Mouse (Mus musculus): ENCODE measurements around the gene Insig1. TPM values are rescaled to one million over a fixed set of nuclear protein-coding genes. Genes with fewer than 3 reads are reported as not detected.

Gene Insig1
- polyA plus RNA-seq, 1 experiment from 2014 or later = 45.9 TPM

DNA sequence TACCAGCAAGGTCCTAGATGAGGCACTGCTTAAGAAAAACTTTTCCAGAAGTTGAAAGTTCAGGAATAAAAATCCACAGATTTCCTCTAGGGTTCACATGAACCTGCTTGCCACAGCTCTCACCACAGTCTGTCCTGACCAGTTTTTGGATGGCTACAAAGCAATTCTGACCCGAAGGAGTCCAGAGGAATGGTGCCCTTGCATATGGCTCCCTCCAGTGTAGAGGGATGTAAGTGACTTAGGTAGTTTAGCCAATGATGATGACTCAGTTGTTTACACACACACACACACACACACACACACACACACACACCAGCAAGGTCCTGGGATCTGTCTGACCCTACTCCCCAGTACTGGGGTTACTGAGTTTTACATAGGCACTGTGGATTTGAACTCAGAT is 19.4 kb downstream of the Insig1 start:
- Histone ChIP-seq H3K4me3 (no peak overlapping the region), H3K36me3 (no peaks in the 10 kb centered on the region), H3K9ac (no peak overlapping the region), H3K27ac (no peak overlapping the region), H3K27me3 (no peaks in the 10 kb centered on the region), H3K4me1 (no peaks in the 10 kb centered on the region), H3K9me3 (no peaks in the 10 kb centered on the region), H3K4me2 (no peak overlapping the region)
- 63% methylated on average over 1 of the region's 1 CpGs for WGBS
- no peak for ATAC-seq (ENCODE audit: insufficient number of reproducible peaks, insufficient read depth, low FRiP score, low TSS enrichment, low read depth)

DNA sequence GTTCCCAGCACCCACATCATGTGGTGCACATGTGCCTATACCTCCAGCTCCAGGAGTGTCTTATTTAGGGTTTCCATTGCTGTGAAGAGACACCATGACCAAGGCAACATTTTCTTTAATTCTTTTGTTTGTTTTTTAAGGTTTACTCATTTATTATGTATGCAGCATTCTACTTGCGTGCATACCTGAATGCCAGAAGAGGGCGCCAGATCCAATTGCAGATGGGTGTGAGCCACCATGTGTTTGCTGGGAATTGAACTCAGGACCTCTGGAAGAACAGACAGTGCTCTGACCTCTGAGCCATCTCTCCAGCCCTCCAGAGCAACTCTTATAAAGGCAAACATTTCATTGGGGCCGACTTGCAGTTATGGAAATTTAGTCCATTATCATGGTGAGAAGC is 21.2 kb downstream of the Insig1 start:
- H3K9me3 ChIP-seq = no peaks in the 10 kb centered on the region
- no peaks in the 10 kb centered on the region for H3K27me3 ChIP-seq
- no peaks in the 10 kb centered on the region for H3K36me3 ChIP-seq
- WGBS = 77% methylated on average over 3 of the region's 3 CpGs
- no peak overlapping the region for H3K4me2 ChIP-seq
- H3K4me1 ChIP-seq = no peaks in the 10 kb centered on the region
- ATAC-seq (ENCODE audit: insufficient number of reproducible peaks, insufficient read depth, low FRiP score, low TSS enrichment, low read depth) = no peak
- no peak overlapping the region for H3K27ac ChIP-seq
- H3K9ac ChIP-seq = no peak overlapping the region
- no peak overlapping the region for H3K4me3 ChIP-seq

DNA sequence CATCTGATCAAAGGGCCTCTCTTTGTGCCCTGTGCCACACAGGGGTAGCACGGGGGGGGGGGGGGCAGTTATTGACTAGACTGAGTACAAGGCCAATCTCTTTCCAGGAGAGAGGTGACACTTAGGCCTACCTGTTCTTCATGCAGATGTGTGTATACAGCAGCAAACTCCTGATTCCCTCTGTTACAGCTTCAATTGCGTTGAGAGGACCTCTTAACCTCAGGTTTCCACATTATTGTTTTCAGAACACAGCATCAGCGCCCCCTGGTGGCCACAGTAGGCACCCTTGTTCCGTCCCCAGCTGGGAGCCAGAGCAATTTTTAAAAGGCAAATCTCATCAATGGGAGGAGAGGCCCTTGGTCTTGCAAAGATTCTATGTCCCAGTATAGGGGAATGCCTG is 22.7 kb downstream of the Insig1 start:
- Histone ChIP-seq H3K4me2 (no peak overlapping the region), H3K9me3 (no peaks in the 10 kb centered on the region), H3K4me1 (no peaks in the 10 kb centered on the region), H3K27ac (no peak overlapping the region), H3K9ac (no peak overlapping the region), H3K27me3 (no peaks in the 10 kb centered on the region), H3K36me3 (no peaks in the 10 kb centered on the region), H3K4me3 (no peak overlapping the region)
- WGBS = 22% methylated on average over 4 of the region's 4 CpGs
- no peak for ATAC-seq (ENCODE audit: insufficient number of reproducible peaks, insufficient read depth, low FRiP score, low TSS enrichment, low read depth)

DNA sequence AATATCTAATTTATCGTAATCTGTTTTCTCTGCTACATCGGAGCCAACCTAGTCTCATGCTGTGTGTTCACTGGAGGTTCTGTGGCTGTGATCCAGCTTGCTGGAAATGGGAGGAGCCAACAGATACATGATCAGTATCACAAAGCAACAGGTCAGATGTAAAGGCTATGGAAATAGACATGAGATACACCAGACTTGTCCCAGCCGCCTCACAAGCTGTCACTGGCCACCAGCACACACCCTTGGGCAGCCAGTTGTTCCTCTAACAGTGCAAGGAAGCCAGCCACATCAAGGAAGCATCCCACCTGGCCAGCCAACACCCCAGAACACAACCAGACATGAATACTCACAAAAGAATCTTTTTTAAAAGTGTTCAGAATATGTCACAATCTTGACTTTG is 23.2 kb downstream of the Insig1 start:
- no peaks in the 10 kb centered on the region for H3K9me3 ChIP-seq
- no peak overlapping the region for H3K27ac ChIP-seq
- no peak overlapping the region for H3K4me2 ChIP-seq
- no peak overlapping the region for H3K9ac ChIP-seq
- 71% methylated on average over 3 of the region's 3 CpGs for WGBS
- H3K4me3 ChIP-seq = no peak overlapping the region
- H3K27me3 ChIP-seq = no peaks in the 10 kb centered on the region
- no peaks in the 10 kb centered on the region for H3K4me1 ChIP-seq
- H3K36me3 ChIP-seq = no peaks in the 10 kb centered on the region
- no peak for ATAC-seq (ENCODE audit: insufficient number of reproducible peaks, insufficient read depth, low FRiP score, low TSS enrichment, low read depth)

DNA sequence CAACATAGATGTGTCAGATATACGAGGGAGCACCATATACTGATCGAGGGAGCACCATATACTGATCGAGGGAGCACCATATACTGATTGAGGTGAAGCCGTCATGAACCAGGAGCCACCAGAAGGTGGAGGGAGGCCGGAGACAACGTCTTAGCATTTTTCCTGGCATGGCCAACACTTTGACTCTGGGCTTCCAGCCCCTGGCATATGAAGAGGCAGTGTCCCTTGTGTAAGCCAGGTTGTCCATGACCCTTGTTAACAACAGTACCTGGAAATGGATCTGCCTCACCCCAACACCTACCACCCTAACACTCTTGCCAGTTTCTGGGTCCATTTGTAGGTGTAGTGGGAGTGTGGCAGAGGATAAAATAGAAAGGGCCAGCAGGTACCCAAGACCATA is 23.7 kb downstream of the Insig1 start:
- H3K27ac ChIP-seq = no peak overlapping the region
- WGBS = 77% methylated on average over 6 of the region's 6 CpGs

DNA sequence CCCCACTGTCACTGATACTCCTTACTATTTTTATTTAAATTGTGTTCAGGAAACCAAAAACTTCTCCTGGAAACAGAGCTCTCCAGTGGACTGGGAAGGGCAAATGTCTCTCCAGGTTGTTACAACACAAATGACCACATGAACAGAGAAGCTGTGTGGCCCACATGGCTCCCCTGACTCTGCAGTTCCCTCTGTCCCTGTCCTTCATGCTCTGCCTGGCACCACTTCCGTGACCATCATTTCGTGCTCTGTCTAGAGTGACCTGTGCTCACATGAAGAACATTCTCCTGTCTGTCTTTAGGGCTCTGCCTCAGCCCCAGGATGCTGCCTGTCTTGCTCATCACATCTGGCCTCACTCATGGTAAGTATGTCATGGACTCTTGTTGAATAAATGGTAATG is 24.5 kb downstream of the Insig1 start:
- Histone ChIP-seq H3K4me2 (no peak overlapping the region), H3K27ac (no peak overlapping the region), H3K4me3 (no peak overlapping the region), H3K36me3 (no peaks in the 10 kb centered on the region), H3K9me3 (no peaks in the 10 kb centered on the region), H3K9ac (no peak overlapping the region), H3K27me3 (no peaks in the 10 kb centered on the region), H3K4me1 (no peaks in the 10 kb centered on the region)
- 77% methylated on average over 2 of the region's 2 CpGs for WGBS
- no peak for ATAC-seq (ENCODE audit: insufficient number of reproducible peaks, insufficient read depth, low FRiP score, low TSS enrichment, low read depth)

More for the DNA sequence above, 23.7 kb downstream of the Insig1 start:
- Histone ChIP-seq H3K9ac (no peak overlapping the region), H3K4me3 (no peak overlapping the region), H3K9me3 (no peaks in the 10 kb centered on the region), H3K27me3 (no peaks in the 10 kb centered on the region), H3K4me2 (no peak overlapping the region), H3K4me1 (no peaks in the 10 kb centered on the region), H3K36me3 (no peaks in the 10 kb centered on the region)
- ATAC-seq (ENCODE audit: insufficient number of reproducible peaks, insufficient read depth, low FRiP score, low TSS enrichment, low read depth) = no peak

DNA sequence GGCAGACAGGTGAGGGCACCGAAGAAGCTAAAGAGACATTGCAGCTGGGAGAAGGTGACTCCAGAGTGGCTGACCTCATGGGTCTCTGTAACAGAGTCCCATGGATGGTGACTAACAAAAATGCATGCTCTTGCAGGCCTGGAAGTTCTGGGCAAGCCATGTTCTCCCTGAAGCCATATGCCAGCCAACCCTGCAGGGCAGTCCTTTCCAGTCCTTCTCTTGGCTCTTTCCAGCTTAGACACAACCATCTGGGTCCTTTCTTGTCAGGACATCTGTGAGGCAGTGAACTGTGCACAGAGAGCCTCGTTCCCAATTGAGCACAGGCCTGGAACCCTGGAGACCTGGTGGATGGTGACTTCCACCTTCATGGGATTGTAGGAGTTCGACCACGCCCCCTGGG is 35.8 kb downstream of the Insig1 start:
- H3K4me1 ChIP-seq = no peaks in the 10 kb centered on the region
- H3K27me3 ChIP-seq = no peaks in the 10 kb centered on the region
- no peaks in the 10 kb centered on the region for H3K36me3 ChIP-seq
- no peak overlapping the region for H3K9ac ChIP-seq
- no peak overlapping the region for H3K4me3 ChIP-seq
- WGBS = 75% methylated on average over 4 of the region's 4 CpGs
- peaks cover 13% of the 10 kb centered on the region for H3K9me3 ChIP-seq
- no peak for ATAC-seq (ENCODE audit: insufficient number of reproducible peaks, insufficient read depth, low FRiP score, low TSS enrichment, low read depth)
- no peak overlapping the region for H3K4me2 ChIP-seq
- H3K27ac ChIP-seq = no peak overlapping the region

DNA sequence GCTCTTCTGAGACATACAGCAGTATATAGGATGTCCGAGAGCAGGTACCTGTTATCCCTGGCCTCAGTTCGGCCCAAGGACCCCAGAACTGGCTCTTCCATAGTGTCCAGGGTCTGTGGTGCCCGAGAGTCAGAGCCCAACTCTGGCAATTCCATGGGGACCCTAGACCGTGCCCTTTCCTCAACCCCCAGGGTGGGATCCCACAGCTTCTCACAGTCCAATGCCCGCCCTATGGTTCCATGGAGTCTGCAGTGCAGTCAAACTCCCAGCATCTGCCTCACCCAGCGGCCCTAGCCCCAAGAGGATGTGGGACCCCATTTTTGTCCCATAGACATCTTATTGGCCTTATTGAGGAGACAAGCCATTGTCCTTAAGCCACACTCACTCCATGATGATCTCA is 36.8 kb downstream of the Insig1 start:
- H3K9ac ChIP-seq = no peak overlapping the region
- H3K4me1 ChIP-seq = no peaks in the 10 kb centered on the region

DNA sequence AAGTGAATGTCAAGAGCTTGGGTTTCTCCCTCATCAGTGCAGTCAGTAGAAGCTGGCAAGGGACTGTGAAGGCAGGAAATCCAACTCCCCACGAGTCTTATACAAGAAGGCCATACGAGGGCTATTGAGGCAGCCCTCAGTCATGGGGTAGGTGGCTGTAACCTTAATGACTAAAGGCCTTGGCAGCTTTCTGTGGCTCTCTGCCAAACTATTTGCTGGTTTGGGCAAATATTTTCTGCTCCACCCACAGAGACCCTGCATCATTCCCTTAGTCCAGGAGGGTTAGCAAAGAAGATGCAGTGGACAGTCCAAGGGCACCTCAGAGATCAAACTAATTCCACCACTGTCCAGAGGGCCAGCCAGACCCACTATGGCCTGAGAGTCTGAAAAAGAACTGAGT is 39.7 kb downstream of the Insig1 start:
- H3K36me3 ChIP-seq = no peaks in the 10 kb centered on the region
- WGBS = 47% methylated on average over 2 of the region's 2 CpGs
- H3K4me2 ChIP-seq = no peak overlapping the region
- H3K4me1 ChIP-seq = no peaks in the 10 kb centered on the region
- H3K27me3 ChIP-seq = peaks cover 10% of the 10 kb centered on the region
- no peak for ATAC-seq (ENCODE audit: insufficient number of reproducible peaks, insufficient read depth, low FRiP score, low TSS enrichment, low read depth)
- H3K9ac ChIP-seq = no peak overlapping the region
- H3K27ac ChIP-seq = no peak overlapping the region
- H3K9me3 ChIP-seq = peaks cover 13% of the 10 kb centered on the region
- H3K4me3 ChIP-seq = no peak overlapping the region

More for the DNA sequence above, 36.8 kb downstream of the Insig1 start:
- whole genome bisulfite sequencing = 82% methylated on average over 6 of the region's 6 CpGs
- H3K4me3 ChIP-seq = no peak overlapping the region
- H3K27ac ChIP-seq = no peak overlapping the region
- H3K9me3 ChIP-seq = peaks cover 13% of the 10 kb centered on the region
- ATAC-seq (ENCODE audit: insufficient number of reproducible peaks, insufficient read depth, low FRiP score, low TSS enrichment, low read depth) = no peak
- no peak overlapping the region for H3K4me2 ChIP-seq
- no peaks in the 10 kb centered on the region for H3K27me3 ChIP-seq
- H3K36me3 ChIP-seq = no peaks in the 10 kb centered on the region

DNA sequence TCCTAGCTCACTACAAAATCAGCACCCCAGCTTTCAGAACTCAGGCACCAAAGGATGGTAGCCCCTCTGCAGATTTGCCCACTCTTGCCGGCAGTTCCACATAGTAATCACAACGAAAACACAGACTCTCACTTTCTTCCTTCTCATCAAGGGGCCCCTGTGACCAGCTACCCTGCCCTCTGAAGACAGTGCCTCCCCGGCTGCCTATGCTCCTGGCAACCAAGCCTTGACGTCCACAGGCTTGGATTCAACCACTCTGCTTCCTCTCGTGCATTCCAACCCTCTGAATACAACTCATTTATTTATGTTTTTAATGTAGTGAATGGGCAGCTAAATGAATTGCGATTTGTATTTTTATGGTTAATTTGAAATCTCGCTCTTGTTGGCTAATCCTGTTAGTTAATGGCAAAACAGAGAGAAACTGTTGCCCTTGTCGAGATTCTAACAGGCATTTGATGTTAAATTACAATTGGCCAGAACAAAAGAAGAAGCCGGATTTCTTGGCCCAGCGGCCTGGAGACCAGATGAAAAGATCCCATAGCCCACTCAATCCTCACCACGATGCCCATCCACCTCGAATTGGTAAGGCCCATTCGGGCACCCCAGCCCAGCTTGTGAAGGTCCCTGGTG is 46.2 kb downstream of the Insig1 start:
- Histone ChIP-seq H3K27me3 (peaks cover 71% of the 10 kb centered on the region), H3K36me3 (no peaks in the 10 kb centered on the region), H3K4me1 (peaks cover 5% of the 10 kb centered on the region; the same call in 1 of the 2 replicates), H3K9me3 (no peaks in the 10 kb centered on the region), H3K4me2 (no peak overlapping the region), H3K9ac (no peak overlapping the region), H3K27ac (no peak overlapping the region), H3K4me3 (no peak overlapping the region)
- WGBS = 5% methylated on average over 13 of the region's 13 CpGs
- no peak for ATAC-seq (ENCODE audit: insufficient number of reproducible peaks, insufficient read depth, low FRiP score, low TSS enrichment, low read depth)

DNA sequence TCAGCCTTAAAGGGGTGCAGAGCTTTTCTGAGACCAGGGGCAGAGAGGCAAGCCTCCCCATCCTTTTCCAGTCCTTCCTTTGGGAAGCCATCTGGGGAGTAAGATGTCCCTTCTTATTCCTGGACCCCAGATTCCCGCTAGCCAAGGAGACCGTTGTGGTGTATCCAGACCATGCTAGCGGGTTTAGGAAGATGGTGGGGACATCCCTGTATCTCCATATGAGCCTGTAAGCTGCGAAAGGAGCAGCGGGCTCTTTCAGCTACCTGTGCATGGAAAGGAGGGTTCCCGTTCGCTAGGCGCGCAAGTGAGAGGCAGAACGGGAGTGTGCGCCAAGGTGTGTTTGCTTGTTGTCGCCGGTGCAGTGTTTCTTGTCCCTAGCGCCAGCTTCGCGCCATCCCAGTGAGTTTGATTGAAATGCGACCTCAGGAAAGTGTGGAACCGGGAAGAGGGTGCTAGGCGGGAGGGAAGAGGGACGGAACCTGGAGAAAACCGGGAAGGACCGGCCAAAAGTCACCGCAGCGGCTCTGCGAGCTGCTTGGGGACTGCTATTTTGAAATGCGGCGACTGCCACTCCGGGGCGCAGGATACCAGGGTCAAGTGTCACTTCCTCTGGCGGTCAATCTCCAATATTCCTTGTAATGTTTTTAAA is 46.8 kb downstream of the Insig1 start:
- no peak for ATAC-seq (ENCODE audit: insufficient number of reproducible peaks, insufficient read depth, low FRiP score, low TSS enrichment, low read depth)
- Histone ChIP-seq H3K9me3 (no peaks in the 10 kb centered on the region), H3K9ac (no peak overlapping the region), H3K27ac (no peak overlapping the region), H3K36me3 (no peaks in the 10 kb centered on the region), H3K27me3 (peaks cover 77% of the 10 kb centered on the region), H3K4me2 (peak overlapping the region; percentile 40), H3K4me3 (peak overlapping the region; percentile 19), H3K4me1 (peaks cover 7% of the 10 kb centered on the region; the same call in 1 of the 2 replicates)
- WGBS = under 1% methylated on average over 30 of the region's 30 CpGs

DNA sequence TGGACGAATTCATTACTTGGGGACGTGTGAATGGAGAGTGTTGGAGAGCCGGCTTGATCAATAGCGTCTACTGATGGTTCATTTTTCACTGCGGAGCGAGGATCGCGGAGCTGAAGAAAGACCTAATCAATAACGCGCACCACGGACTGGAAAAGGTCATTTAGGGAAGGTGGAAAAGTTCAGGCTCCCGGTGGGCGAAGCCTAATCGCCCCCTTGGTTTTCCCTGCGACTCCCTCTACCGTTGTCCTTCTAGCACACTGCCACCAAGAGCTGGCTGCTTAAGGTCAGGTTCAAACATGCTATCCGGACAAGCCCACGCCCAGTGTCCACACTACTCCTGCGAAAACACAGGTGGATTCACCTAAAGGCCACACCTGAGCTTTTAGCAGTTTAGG is 47.4 kb downstream of the Insig1 start:
- Histone ChIP-seq H3K4me2 (peak overlapping the region; percentile 40), H3K9ac (no peak overlapping the region), H3K36me3 (no peaks in the 10 kb centered on the region), H3K4me1 (peaks cover 11% of the 10 kb centered on the region; the same call in 1 of the 2 replicates), H3K27me3 (peaks cover 82% of the 10 kb centered on the region), H3K4me3 (peak overlapping the region; percentile 19), H3K27ac (no peak overlapping the region), H3K9me3 (no peaks in the 10 kb centered on the region)
- under 1% methylated on average over 19 of the region's 19 CpGs for WGBS
- ATAC-seq (ENCODE audit: insufficient number of reproducible peaks, insufficient read depth, low FRiP score, low TSS enrichment, low read depth) = no peak

Data from embryonic facial prominence, embryonic 13.5 days (tissue).